Mouse (Mus musculus) embryonic facial prominence, embryonic 11.5 days (tissue): Measurements from ENCODE around the gene 1700122O11Rik. TPM values are rescaled to one million over a fixed set of nuclear protein-coding genes. Genes with fewer than 3 reads are reported as not detected.

ENCODE experiments used
- ATAC-seq: fragments of 200-750 bp; cut with Nextera tagmentation; replicated peaks from 2 replicates; pipeline ENCODE4 v1.8.0; 2017; ENCODE audit warnings: low read depth; ENCODE audit not compliant: insufficient number of reproducible peaks, low FRiP score, low TSS enrichment
- DNase-seq: peaks from one replicate; pipeline ENCODE4 v3.0.0-alpha.2; 2015; ENCODE audit warnings: low spot score
- H3K27ac ChIP-seq: fragments of 300-500 bp; sonication (generic); replicated peaks from 2 replicates; pipeline ENCODE4 v1.5.1; 2014; ENCODE audit warnings: mild to moderate bottlenecking, low read depth, low read length, control low read depth
- H3K27me3 ChIP-seq: fragments of 300-500 bp; sonication (generic); 2 replicates; pipeline ENCODE4 v1.6.1; 2014; ENCODE audit warnings: mild to moderate bottlenecking, low read length, moderate library complexity, mixed read lengths; ENCODE audit not compliant: control insufficient read depth, insufficient read depth
- H3K36me3 ChIP-seq: fragments of 300-500 bp; sonication (generic); replicated peaks from 2 replicates; pipeline ENCODE4 v1.6.1; 2014; ENCODE audit warnings: low read depth, mild to moderate bottlenecking, low read length, moderate library complexity, mixed read lengths; ENCODE audit not compliant: control insufficient read depth, insufficient read depth
- H3K4me1 ChIP-seq: fragments of 300-500 bp; sonication (generic); 2 replicates; pipeline ENCODE4 v1.6.1; 2014; ENCODE audit warnings: low read length, mixed read lengths; ENCODE audit not compliant: control insufficient read depth, insufficient read depth
- H3K4me2 ChIP-seq: fragments of 300-500 bp; sonication (generic); 2 replicates; pipeline ENCODE4 v1.6.1; 2014; ENCODE audit warnings: low read depth, mild to moderate bottlenecking, control low read depth, low read length, moderate library complexity
- H3K4me3 ChIP-seq: fragments of 300-500 bp; sonication (generic); 2 replicates; pipeline ENCODE4 v1.5.1; 2014; ENCODE audit warnings: low read depth, low read length, control low read depth
- H3K9ac ChIP-seq: fragments of 300-500 bp; sonication (generic); replicated peaks from 2 replicates; pipeline ENCODE4 v1.6.1; 2014; ENCODE audit warnings: mild to moderate bottlenecking, control low read depth, low read length
- H3K9me3 ChIP-seq: fragments of 300-500 bp; sonication (generic); replicated peaks from 2 replicates; pipeline ENCODE4 v1.6.1; 2016; ENCODE audit warnings: mild to moderate bottlenecking, low read length, inconsistent platforms, mixed read lengths; ENCODE audit not compliant: control insufficient read depth
- WGBS: fragments of 180-500 bp; shearing (Covaris S2); extraction: QIAGEN DNeasy Blood & Tissue Kit; methylation state at CpG from one replicate; pipeline ENCODE4 v1.1.7; 2014; 5-methylcytosine and 5-hydroxymethylcytosine counted together
- polyA plus RNA-seq: library from polyadenylated mRNA; unstranded; fragments of >200 nt; fragmentation: Nextera tagmentation; extraction: Ambion mirVana; gene quantifications from 2 replicates; pipeline ENCODE4 v1.2.1, GENCODE M21; 2014

Gene 1700122O11Rik
- polyA plus RNA-seq, 1 experiment from 2014 or later, result not detected

DNA sequence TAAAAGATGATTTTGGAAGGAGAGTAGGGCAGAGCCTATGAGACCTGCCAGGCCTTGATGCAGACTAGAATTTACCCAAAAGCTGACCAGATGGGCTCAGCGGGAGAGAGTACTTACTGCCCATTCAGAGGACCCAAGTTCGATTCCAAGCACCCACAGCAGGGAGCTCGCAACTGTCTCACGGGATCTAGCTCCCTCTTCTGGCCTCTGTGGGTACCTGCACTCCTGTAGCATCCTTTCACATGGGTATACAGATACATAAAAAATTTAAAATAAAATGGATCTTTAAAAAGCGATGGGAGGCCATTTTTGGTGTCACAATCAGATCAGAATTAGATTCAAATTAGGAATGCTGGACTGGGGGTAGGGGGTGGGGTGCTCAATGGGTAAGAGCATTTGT, 11.1 kb downstream of the 1700122O11Rik start:
- Histone ChIP-seq H3K27me3 (no peaks in the 10 kb centered on the region), H3K9ac (no peak overlapping the region), H3K4me2 (no peak overlapping the region), H3K27ac (no peak overlapping the region), H3K4me1 (peaks cover 14% of the 10 kb centered on the region), H3K36me3 (no peaks in the 10 kb centered on the region), H3K9me3 (no peaks in the 10 kb centered on the region), H3K4me3 (no peak overlapping the region)
- ATAC-seq (no peak), DNase-seq (no peak)
- WGBS, result 86% methylated on average over 5 of the region's 5 CpGs

DNA sequence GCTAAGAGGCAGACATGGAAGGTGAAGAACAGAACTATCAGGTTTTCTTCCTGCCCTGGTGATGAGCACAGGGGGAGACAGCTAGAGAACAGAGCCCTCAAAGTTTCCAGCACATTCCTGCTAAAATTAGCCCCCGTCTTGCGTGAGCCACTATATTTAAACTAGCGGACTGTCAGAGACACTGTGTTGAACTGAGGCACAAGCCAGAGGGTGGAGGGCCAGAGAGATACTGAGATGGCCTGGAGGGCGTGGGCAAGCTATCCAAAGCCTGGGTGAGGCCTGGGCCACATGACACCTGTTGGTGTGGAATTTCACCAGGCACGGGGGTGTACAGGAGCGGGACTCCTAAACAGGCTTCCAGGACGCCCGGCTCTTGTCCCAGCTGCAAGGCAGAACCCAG, 14.0 kb downstream of the 1700122O11Rik start:
- H3K27ac ChIP-seq, result no peak overlapping the region
- peaks cover 2% of the 10 kb centered on the region for H3K4me1 ChIP-seq
- DNase-seq, result no peak
- H3K36me3 ChIP-seq, result no peaks in the 10 kb centered on the region
- WGBS, result 66% methylated on average over 8 of the region's 8 CpGs
- no peaks in the 10 kb centered on the region for H3K9me3 ChIP-seq
- no peak overlapping the region for H3K9ac ChIP-seq
- ATAC-seq, result no peak
- H3K4me3 ChIP-seq, result no peak overlapping the region
- no peaks in the 10 kb centered on the region for H3K27me3 ChIP-seq
- H3K4me2 ChIP-seq, result no peak overlapping the region

DNA sequence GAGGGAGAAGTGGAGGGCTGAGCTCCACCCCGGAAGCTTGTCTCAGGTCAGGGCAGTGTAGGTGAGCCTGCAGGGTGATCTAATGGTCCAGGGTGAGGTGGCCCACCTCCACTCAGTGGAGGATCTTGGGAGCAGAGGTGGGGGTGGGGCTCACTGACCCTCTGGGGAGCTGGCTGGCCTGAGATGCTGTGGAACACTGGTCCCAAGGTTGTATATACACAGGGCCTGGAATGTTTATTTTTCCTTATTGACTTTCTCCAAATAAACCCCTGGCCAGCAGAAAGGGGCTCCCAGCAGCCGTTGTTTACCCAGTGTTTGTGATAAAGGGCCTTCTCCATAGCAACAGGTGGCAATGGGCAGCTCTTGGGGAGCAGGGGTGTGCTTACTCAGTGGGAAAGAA, 18.5 kb downstream of the 1700122O11Rik start:
- H3K9me3 ChIP-seq, result no peaks in the 10 kb centered on the region
- H3K27ac ChIP-seq, result no peak overlapping the region
- no peak overlapping the region for H3K4me2 ChIP-seq
- no peak for ATAC-seq
- no peak for DNase-seq
- H3K4me3 ChIP-seq, result no peak overlapping the region
- no peak overlapping the region for H3K9ac ChIP-seq
- H3K36me3 ChIP-seq, result no peaks in the 10 kb centered on the region
- H3K4me1 ChIP-seq, result peaks cover 2% of the 10 kb centered on the region
- H3K27me3 ChIP-seq, result no peaks in the 10 kb centered on the region
- WGBS, result 33% methylated on average over 2 of the region's 2 CpGs

DNA sequence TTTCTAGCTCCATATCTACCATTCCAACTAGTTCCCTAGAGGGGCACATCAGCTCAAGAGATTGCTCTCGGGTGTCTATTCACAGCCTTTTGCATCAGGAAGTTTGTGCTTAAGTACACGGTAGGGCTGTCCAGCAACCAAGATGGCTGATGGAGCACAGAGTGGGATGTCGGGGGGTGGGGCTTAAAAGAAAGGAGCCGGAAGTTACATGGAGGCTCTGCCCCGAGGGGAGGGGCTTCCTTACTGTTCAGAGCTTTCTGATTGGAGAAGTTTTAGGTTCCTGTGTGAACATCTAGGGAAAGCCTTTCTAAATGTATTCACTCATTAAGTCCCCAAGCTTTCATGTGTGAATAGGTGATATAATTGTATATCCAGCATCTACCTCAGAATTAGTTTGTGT, 21.5 kb downstream of the 1700122O11Rik start:
- ATAC-seq (no peak), DNase-seq (no peak)
- Histone ChIP-seq H3K27ac (no peak overlapping the region), H3K4me2 (no peak overlapping the region), H3K4me3 (no peak overlapping the region), H3K9ac (no peak overlapping the region), H3K27me3 (no peaks in the 10 kb centered on the region), H3K36me3 (no peaks in the 10 kb centered on the region), H3K4me1 (no peaks in the 10 kb centered on the region; the same call in 1 of the 2 replicates), H3K9me3 (no peaks in the 10 kb centered on the region)
- 75% methylated on average over 5 of the region's 5 CpGs for WGBS

- ATAC-seq (no peak), DNase-seq (no peak)
- Histone ChIP-seq H3K9ac (no peak overlapping the region), H3K27ac (no peak overlapping the region), H3K9me3 (no peaks in the 10 kb centered on the region), H3K36me3 (no peaks in the 10 kb centered on the region), H3K4me3 (no peak overlapping the region), H3K4me1 (no peaks in the 10 kb centered on the region; the same call in 1 of the 2 replicates), H3K4me2 (no peak overlapping the region), H3K27me3 (no peaks in the 10 kb centered on the region)
- WGBS, result 62% methylated on average over 10 of the region's 10 CpGs
Observed at GRCm38 (mm10) chr17:48012561-48012960, 25.5 kb downstream of the 1700122O11Rik start.

DNA sequence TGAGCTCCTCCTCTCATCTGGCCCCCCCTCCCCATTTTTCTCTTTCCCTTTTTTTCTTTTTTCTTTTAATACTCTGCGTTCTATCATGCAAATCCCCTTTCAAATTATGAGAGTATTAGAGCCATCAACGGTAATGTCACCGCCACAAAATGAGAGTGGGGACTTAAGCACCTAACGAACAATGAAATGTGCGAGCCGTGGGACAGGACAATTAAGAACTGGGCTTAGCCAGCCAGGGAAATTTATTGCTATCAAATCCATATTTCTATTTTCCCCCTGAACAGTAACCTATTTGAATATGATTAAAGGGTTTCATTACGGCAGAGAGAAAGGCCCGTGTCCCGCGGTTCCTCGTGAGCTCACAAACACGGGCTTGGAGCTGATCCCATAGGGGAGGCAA, 27.0 kb downstream of the 1700122O11Rik start:
- WGBS, result 92% methylated on average over 12 of the region's 12 CpGs
- no peak overlapping the region for H3K4me2 ChIP-seq
- H3K27me3 ChIP-seq, result no peaks in the 10 kb centered on the region
- H3K27ac ChIP-seq, result no peak overlapping the region
- no peaks in the 10 kb centered on the region for H3K9me3 ChIP-seq
- no peak for ATAC-seq
- no peak overlapping the region for H3K4me3 ChIP-seq
- no peak for DNase-seq
- H3K36me3 ChIP-seq, result no peaks in the 10 kb centered on the region
- no peaks in the 10 kb centered on the region; the same call in 1 of the 2 replicates for H3K4me1 ChIP-seq
- no peak overlapping the region for H3K9ac ChIP-seq

- no peak for ATAC-seq
- Histone ChIP-seq H3K4me1 (no peaks in the 10 kb centered on the region; the same call in 1 of the 2 replicates), H3K4me3 (no peak overlapping the region), H3K9ac (no peak overlapping the region), H3K9me3 (no peaks in the 10 kb centered on the region), H3K27me3 (no peaks in the 10 kb centered on the region), H3K4me2 (no peak overlapping the region), H3K36me3 (no peaks in the 10 kb centered on the region), H3K27ac (no peak overlapping the region)
- no peak for DNase-seq
- 75% methylated on average over 11 of the region's 11 CpGs for WGBS
Observed at GRCm38 (mm10) chr17:48010283-48010682, 27.8 kb downstream of the 1700122O11Rik start.

DNA sequence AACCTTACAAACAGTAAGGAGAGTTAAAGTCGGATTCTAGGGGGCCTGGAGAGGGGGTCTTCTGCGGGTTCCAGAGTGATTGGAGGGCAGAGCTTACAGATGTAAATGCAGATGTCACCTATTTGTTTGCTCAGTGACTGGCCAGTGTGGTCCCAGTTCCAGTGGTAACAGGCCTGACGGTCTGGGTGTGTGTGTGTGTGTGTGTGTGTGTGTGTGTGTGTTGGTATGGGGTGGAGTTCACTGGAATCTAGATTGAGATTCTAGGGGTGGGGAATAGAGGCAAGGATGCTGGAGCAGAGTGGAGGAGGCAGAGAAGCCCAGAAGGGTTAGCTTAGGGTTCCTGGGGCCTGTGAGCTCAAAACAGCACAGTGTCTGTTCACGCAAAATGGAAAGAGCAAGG, 32.3 kb downstream of the 1700122O11Rik start:
- no peaks in the 10 kb centered on the region for H3K27me3 ChIP-seq
- ATAC-seq, result no peak
- H3K9ac ChIP-seq, result no peak overlapping the region
- no peak overlapping the region for H3K27ac ChIP-seq
- H3K4me1 ChIP-seq, result peaks cover 10% of the 10 kb centered on the region; the same call in 1 of the 2 replicates
- no peaks in the 10 kb centered on the region for H3K9me3 ChIP-seq
- WGBS, result 61% methylated on average over 4 of the region's 4 CpGs
- no peak for DNase-seq
- no peak overlapping the region for H3K4me3 ChIP-seq
- no peak overlapping the region for H3K4me2 ChIP-seq
- H3K36me3 ChIP-seq, result no peaks in the 10 kb centered on the region
